Mouse (Mus musculus) heart, postnatal 10 days (tissue): Measurements from ENCODE around the gene Igdcc4. TPM values are rescaled to one million over a fixed set of nuclear protein-coding genes. Genes with fewer than 3 reads are reported as not detected.

ENCODE experiments used
- DNase-seq, 2 experiments: peaks; one replicate each; pipeline ENCODE4 v3.0.0; 2021
- intact Hi-C: fragments of 180-260 bp; cut with DNase I; formaldehyde crosslinking; loops from one replicate; pipeline ENCODE4 v1.15.1; 2025
- total RNA-seq, 2 experiments: library from RNA; stranded (reverse); gene quantifications; 2 replicates each; pipeline ENCODE4 v1.2.3; 2021

The Igdcc4 gene
- total RNA-seq, 2 experiments from 2014 or later = 14.4 to 15.6 TPM

GRCm38 (mm10) chr9:65109132-65110072, 8.1 kb downstream of the Igdcc4 start:
- intact Hi-C loops = no loop called here
- DNase-seq = no peak

- DNase-seq = no peak
- intact Hi-C loops = no loop called here
Measured at GRCm38 (mm10) chr9:65111698-65112097, 10.4 kb downstream of the Igdcc4 start.

GRCm38 (mm10) chr9:65113694-65114093, 12.4 kb downstream of the Igdcc4 start:
- DNase-seq = no peak
- intact Hi-C loops = no loop called here

GRCm38 (mm10) chr9:65115891-65116290, 14.6 kb downstream of the Igdcc4 start:
- intact Hi-C loops = no loop called here
- peak in 1 of 2 experiments; percentile 36 for DNase-seq

- DNase-seq = no peak
- intact Hi-C loops = no loop called here
Measured at GRCm38 (mm10) chr9:65117516-65117915, 16.2 kb downstream of the Igdcc4 start.

GRCm38 (mm10) chr9:65120935-65121334, 19.6 kb downstream of the Igdcc4 start:
- DNase-seq = peak; percentile 85 to 88
- intact Hi-C loops = loop anchor here (5.0 kb wide), 2 partner anchors 39 to 109 kb away; no protein-coding TSS in a partner anchor

- DNase-seq = peak; percentile 63 to 71
- intact Hi-C loops = loop anchor here (5.0 kb wide), 2 partner anchors 40 to 110 kb away; no protein-coding TSS in a partner anchor
Measured at GRCm38 (mm10) chr9:65122545-65122944, 21.3 kb downstream of the Igdcc4 start.

GRCm38 (mm10) chr9:65123552-65124168, 22.4 kb downstream of the Igdcc4 start:
- peak; percentile 58 to 71 for DNase-seq
- intact Hi-C loops = loop anchor here (5.0 kb wide), 2 partner anchors 41 to 111 kb away; no protein-coding TSS in a partner anchor

- DNase-seq = no peak
- intact Hi-C loops = no loop called here
Measured at GRCm38 (mm10) chr9:65128123-65128815, 27.0 kb downstream of the Igdcc4 start.

GRCm38 (mm10) chr9:65131717-65132116, 30.4 kb downstream of the Igdcc4 start:
- intact Hi-C loops = loop anchor here (2.0 kb wide), 1 partner anchor 35 kb away; no protein-coding TSS in a partner anchor
- DNase-seq = no peak

GRCm38 (mm10) chr9:65133739-65134138, 32.5 kb downstream of the Igdcc4 start:
- peak; percentile 76 to 88 for DNase-seq
- intact Hi-C loops = loop anchor here (1.0 to 2.0 kb wide), 3 partner anchors 33 to 150 kb away; no protein-coding TSS in a partner anchor

- no peak for DNase-seq
- intact Hi-C loops = no loop called here
Measured at GRCm38 (mm10) chr9:65135126-65135525, 33.8 kb downstream of the Igdcc4 start.

- intact Hi-C loops = no loop called here
- DNase-seq = no peak
Measured at GRCm38 (mm10) chr9:65140491-65140890, 39.2 kb downstream of the Igdcc4 start.

GRCm38 (mm10) chr9:65140936-65141305, 39.6 kb downstream of the Igdcc4 start, which contains the start of gene Igdcc3:
TSS of gene Igdcc3 (plus strand) at chr9:65141189.
- DNase-seq = peak; percentile 40 to 53
- intact Hi-C loops = no loop called here

GRCm38 (mm10) chr9:65141306-65141975, 40.2 kb downstream of the Igdcc4 start:
- peak; percentile 57 to 62 for DNase-seq
- intact Hi-C loops = no loop called here

- peak; percentile 48 to 50 for DNase-seq
- intact Hi-C loops = no loop called here
Measured at GRCm38 (mm10) chr9:65141976-65142318, 40.7 kb downstream of the Igdcc4 start.

GRCm38 (mm10) chr9:65142399-65142798, 41.1 kb downstream of the Igdcc4 start:
- no peak for DNase-seq
- intact Hi-C loops = no loop called here

- intact Hi-C loops = no loop called here
- DNase-seq = no peak
Measured at GRCm38 (mm10) chr9:65146001-65146400, 44.7 kb downstream of the Igdcc4 start.

- DNase-seq = no peak
- intact Hi-C loops = no loop called here
Measured at GRCm38 (mm10) chr9:65148507-65148906, 47.2 kb downstream of the Igdcc4 start.

- intact Hi-C loops = no loop called here
- DNase-seq = no peak
Measured at GRCm38 (mm10) chr9:65152711-65153330, 51.5 kb downstream of the Igdcc4 start.
